Mouse (Mus musculus) CH12.LX (cell line): ENCODE results near the gene Dr1. TPM values are rescaled to one million over a fixed set of nuclear protein-coding genes. Genes with fewer than 3 reads are reported as not detected.
"Not testable (repeated sequence)": the region's sequence is repeated elsewhere in the genome, so short reads cannot be mapped to it uniquely, and the experiment has no call there.

Experiments
- DNase-seq: peaks from one replicate; pipeline ENCODE4 v3.0.0-alpha.2; 2013; ENCODE audit errors: extremely low read depth
- H3K27ac ChIP-seq: 2 replicates; pipeline ENCODE4 v1.5.1; 2012; ENCODE audit warnings: low read depth, mild to moderate bottlenecking, control low read depth, moderate library complexity; ENCODE audit not compliant: insufficient read depth
- H3K27me3 ChIP-seq: replicated peaks from 2 replicates; pipeline ENCODE3; 2012; ENCODE audit warnings: inconsistent platforms
- H3K36me3 ChIP-seq, 2 experiments: replicated peaks in 1 of 2; 2 replicates each; pipeline versions ENCODE3 to v1.6.1; 2012; ENCODE audit warnings: inconsistent platforms in 1 of 2, low read length in 1 of 2, mild to moderate bottlenecking in 1 of 2, mixed read lengths in 1 of 2, moderate library complexity in 1 of 2; ENCODE audit not compliant: control insufficient read depth in 1 of 2, insufficient read depth in 1 of 2
- H3K4me1 ChIP-seq, 2 experiments: 2 replicates each; pipeline ENCODE4 v1.6.1; 2012; ENCODE audit warnings: inconsistent platforms in 1 of 2, moderate library complexity in 1 of 2; ENCODE audit not compliant: insufficient read depth in 2 of 2, control insufficient read depth in 1 of 2
- H3K4me2 ChIP-seq: 2 replicates; pipeline ENCODE4 v1.6.1; 2012; ENCODE audit warnings: low read depth, mild to moderate bottlenecking, control low read depth; ENCODE audit not compliant: poor library complexity, insufficient read depth, severe bottlenecking
- H3K4me3 ChIP-seq, 3 experiments: fragments of 150-350 bp in 1 of 3; sonication (generic) in 1 of 3; replicated peaks in 1 of 3; 2 replicates each; pipeline versions ENCODE3 to v1.5.1; 2011 to 2012; ENCODE audit warnings: low read depth in 2 of 3, low read length in 2 of 3, mild to moderate bottlenecking in 2 of 3, moderate library complexity in 2 of 3, control low read depth in 1 of 3, improper control_type of control experiment in 1 of 3, inconsistent platforms in 1 of 3, mixed read lengths in 1 of 3; ENCODE audit not compliant: poor library complexity in 1 of 3
- H3K79me2 ChIP-seq: replicated peaks from 2 replicates; pipeline ENCODE4 v1.6.1; 2012; ENCODE audit warnings: mild to moderate bottlenecking, moderate library complexity; ENCODE audit not compliant: control insufficient read depth, poor library complexity, insufficient read depth, severe bottlenecking; ENCODE audit errors: extremely low read depth
- H3K9ac ChIP-seq: 2 replicates; pipeline ENCODE4 v1.6.1; 2012; ENCODE audit warnings: low read depth, mild to moderate bottlenecking, control low read depth, moderate library complexity; ENCODE audit not compliant: insufficient read depth
- H3K9me3 ChIP-seq: replicated peaks from 2 replicates; pipeline ENCODE3; 2012; ENCODE audit warnings: low read length, inconsistent platforms, mixed read lengths
- CHD2 ChIP-seq: IDR thresholded peaks from 2 replicates; pipeline ENCODE4 v1.6.1; 2011; ENCODE audit warnings: low read length, improper control_type of control experiment
- EP300 ChIP-seq: IDR thresholded peaks from 2 replicates; pipeline ENCODE4 v1.6.1; 2011; ENCODE audit warnings: low read length, improper control_type of control experiment
- IRF4 ChIP-seq: IDR thresholded peaks from 2 replicates; pipeline ENCODE4 v1.6.1; 2014; ENCODE audit warnings: low read depth, mild to moderate bottlenecking, inconsistent platforms, low read length, improper control_type of control experiment
- KAT2A ChIP-seq: IDR thresholded peaks from 2 replicates; pipeline ENCODE4 v1.6.1; 2012; ENCODE audit warnings: low read length, improper control_type of control experiment, inconsistent platforms; ENCODE audit not compliant: insufficient replicate concordance
- MAZ ChIP-seq: IDR thresholded peaks from 2 replicates; pipeline ENCODE4 v1.6.1; 2012; ENCODE audit warnings: low read depth, mild to moderate bottlenecking, inconsistent platforms, low read length, improper control_type of control experiment, moderate library complexity
- NELFE ChIP-seq: IDR thresholded peaks from 2 replicates; pipeline ENCODE4 v1.6.1; 2011; ENCODE audit warnings: low read depth, low read length, improper control_type of control experiment
- NRF1 ChIP-seq: IDR thresholded peaks from 2 replicates; pipeline ENCODE4 v1.6.1; 2014; ENCODE audit warnings: low read depth, mild to moderate bottlenecking, inconsistent platforms, low read length, improper control_type of control experiment, moderate library complexity
- POLR2A ChIP-seq: IDR thresholded peaks from 2 replicates; pipeline ENCODE4 v1.6.1; 2011; ENCODE audit warnings: low read depth, mild to moderate bottlenecking, improper control_type of control experiment, low read length
- POLR2AphosphoS2 ChIP-seq: IDR thresholded peaks from 2 replicates; pipeline ENCODE4 v1.6.1; 2011; ENCODE audit warnings: low read depth, low read length, improper control_type of control experiment
- SMC3 ChIP-seq: IDR thresholded peaks from 2 replicates; pipeline ENCODE4 v1.6.1; 2011; ENCODE audit warnings: low read depth, low read length, improper control_type of control experiment
- TBP ChIP-seq: conservative IDR thresholded peaks from 2 replicates; pipeline ENCODE4 v1.6.1; 2011; ENCODE audit warnings: low read depth, low read length, improper control_type of control experiment
- UBTF ChIP-seq: IDR thresholded peaks from 2 replicates; pipeline ENCODE4 v1.6.1; 2012; ENCODE audit warnings: low read depth, mild to moderate bottlenecking, inconsistent platforms, low read length, improper control_type of control experiment, moderate library complexity
- USF1 ChIP-seq: IDR thresholded peaks from 2 replicates; pipeline ENCODE4 v1.6.1; 2014; ENCODE audit warnings: low read depth, mild to moderate bottlenecking, inconsistent platforms, low read length, improper control_type of control experiment
- USF2 ChIP-seq: conservative IDR thresholded peaks from 2 replicates; pipeline ENCODE4 v1.6.1; 2011; ENCODE audit warnings: low read depth, low read length, improper control_type of control experiment
- dilution Hi-C: fragments of 300-500 bp; cut with MboI; formaldehyde crosslinking; loops from 2 replicates; pipeline ENCODE4 v1.14.3; 2020; ENCODE audit warnings: low sequenced_read_pairs; ENCODE audit not compliant: extremely low pct_unique_long_range_greater_than_20kb, extremely low pct_ligation_motif_present
- in situ Hi-C: fragments of 300-500 bp; cut with MboI; formaldehyde crosslinking; loops from 3 replicates; pipeline ENCODE4 v1.14.3; 2019; ENCODE audit warnings: low sequenced_read_pairs, low pct_ligation_motif_present, low pct_unique_long_range_greater_than_20kb, mixed read lengths
- polyA plus RNA-seq: library from polyadenylated mRNA; unstranded; fragments of >175 nt; gene quantifications from 2 replicates; pipeline ENCODE4 v1.2.1, GENCODE M21; 2012; ENCODE audit warnings: low read depth; ENCODE audit not compliant: insufficient read length
- total RNA-seq, 2 experiments: library from RNA; depleted of rRNA; stranded (reverse); fragments of 300-350 nt in 1 of 2; fragments of >200 nt in 1 of 2; gene quantifications; 2 replicates each; pipeline ENCODE4 v1.2.3; 2012 to 2014

The Dr1 gene
- total and polyA plus RNA-seq, 3 experiments = 18.2 to 57.3 (median 43.1) TPM

DNA sequence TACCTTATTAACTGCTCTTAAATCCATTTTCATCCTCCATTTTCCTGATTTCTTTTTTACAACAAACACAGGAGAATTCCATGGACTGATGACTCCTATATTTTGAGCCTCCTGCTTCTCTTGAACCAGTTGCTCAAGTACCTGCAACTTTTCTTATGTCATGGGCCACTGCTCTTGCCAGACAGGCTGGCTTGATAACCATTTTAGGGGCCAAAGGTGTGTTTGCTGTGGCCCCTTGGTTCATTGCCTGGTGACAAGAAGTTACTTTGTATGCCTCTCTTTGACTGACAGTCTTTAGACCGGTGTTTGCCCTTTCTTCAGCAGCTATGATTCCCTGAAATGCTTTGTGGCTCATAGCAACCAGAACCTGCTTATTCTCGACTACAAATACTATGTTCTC, 18.7 kb upstream of the Dr1 start:
- DNase-seq = no peak
- TF ChIP-seq USF2 (no peak), POLR2AphosphoS2 (no peak), KAT2A (no peak)
- TF ChIP-seq, all 38 proteins: peak for 0
- no peak overlapping the region for H3K4me2 ChIP-seq
- H3K27ac ChIP-seq = no peak overlapping the region
- no peak overlapping the region for H3K4me3 ChIP-seq
- no peaks in the 10 kb centered on the region for H3K79me2 ChIP-seq
- dilution Hi-C loops (no loop called here), in situ Hi-C loops (no loop called here)
- H3K4me1 ChIP-seq = peaks cover 2 to 14% of the 10 kb centered on the region in 2 experiments; a peak in 3 of 4 replicates
- H3K36me3 ChIP-seq = no peaks in the 10 kb centered on the region
- H3K9me3 ChIP-seq = no peaks in the 10 kb centered on the region
- H3K27me3 ChIP-seq = no peaks in the 10 kb centered on the region
- no peak overlapping the region for H3K9ac ChIP-seq

DNA sequence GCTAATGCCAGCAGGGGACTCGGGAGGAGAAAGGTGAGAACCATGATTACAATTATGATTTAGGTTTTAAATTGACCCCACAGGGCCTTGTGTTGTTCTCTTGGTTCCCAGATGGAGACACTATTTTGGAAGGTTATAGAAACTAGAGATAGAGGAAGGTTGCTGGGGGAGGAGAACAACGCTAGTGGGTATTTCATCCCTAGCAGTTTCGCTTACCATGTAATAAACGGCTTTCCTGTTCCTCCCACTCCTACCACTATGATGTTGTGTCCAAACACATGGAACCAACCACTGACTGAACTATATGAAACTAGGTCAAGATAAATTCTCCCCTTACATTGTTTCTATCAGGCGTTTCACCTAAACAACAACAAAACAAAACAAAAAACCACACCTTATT, 13.4 kb upstream of the Dr1 start:
- H3K4me1 ChIP-seq = no peaks in the 10 kb centered on the region
- no peak for DNase-seq
- H3K27ac ChIP-seq = no peak overlapping the region
- no peaks in the 10 kb centered on the region for H3K9me3 ChIP-seq
- H3K9ac ChIP-seq = no peak overlapping the region
- no peaks in the 10 kb centered on the region for H3K36me3 ChIP-seq
- no peaks in the 10 kb centered on the region for H3K27me3 ChIP-seq
- TF ChIP-seq UBTF = no peak
- TF ChIP-seq CHD2 = no peak
- no peak for TF ChIP-seq NRF1
- TF ChIP-seq POLR2A = no peak
- no peak for TF ChIP-seq NELFE
- no peak for TF ChIP-seq USF1
- no peak for TF ChIP-seq TBP
- TF ChIP-seq IRF4 = no peak
- TF ChIP-seq MAZ = no peak
- TF ChIP-seq EP300 = no peak
- no peak overlapping the region for H3K4me2 ChIP-seq
- in situ Hi-C loops = no loop called here
- H3K4me3 ChIP-seq = no peak overlapping the region
- dilution Hi-C loops = no loop called here
- H3K79me2 ChIP-seq = no peaks in the 10 kb centered on the region

DNA sequence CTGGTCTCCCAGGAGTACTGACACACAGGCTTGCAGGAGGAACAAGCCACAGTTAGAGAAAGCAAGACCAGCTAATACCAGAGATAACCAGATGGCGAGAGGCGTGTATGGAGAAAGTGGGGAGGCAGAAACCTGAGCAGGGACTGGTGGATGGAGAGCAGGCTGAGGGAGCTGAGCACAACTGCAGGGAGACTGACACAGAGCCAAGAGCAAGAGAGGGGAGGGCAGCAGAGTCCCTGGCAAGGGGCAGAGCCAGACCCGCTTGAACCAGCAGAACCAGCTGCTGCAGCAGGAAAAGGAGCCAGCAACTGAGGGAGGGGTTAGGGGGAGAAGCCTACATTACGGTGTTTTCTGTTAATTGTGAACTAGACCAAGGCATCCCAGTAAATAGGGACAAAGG, 6.0 kb upstream of the Dr1 start:
- DNase-seq = no peak
- Histone ChIP-seq H3K4me2 (no peak overlapping the region), H3K27me3 (no peaks in the 10 kb centered on the region), H3K9me3 (no peaks in the 10 kb centered on the region), H3K36me3 (no peaks in the 10 kb centered on the region), H3K9ac (no peak overlapping the region), H3K4me1 (peaks cover 0 to under 1% of the 10 kb centered on the region in 2 experiments; a peak in 1 of 4 replicates), H3K27ac (no peak overlapping the region), H3K79me2 (no peaks in the 10 kb centered on the region), H3K4me3 (no peak overlapping the region)
- in situ Hi-C loops (no loop called here), dilution Hi-C loops (no loop called here)
- TF ChIP-seq KAT2A (no peak), SMC3 (no peak)

DNA sequence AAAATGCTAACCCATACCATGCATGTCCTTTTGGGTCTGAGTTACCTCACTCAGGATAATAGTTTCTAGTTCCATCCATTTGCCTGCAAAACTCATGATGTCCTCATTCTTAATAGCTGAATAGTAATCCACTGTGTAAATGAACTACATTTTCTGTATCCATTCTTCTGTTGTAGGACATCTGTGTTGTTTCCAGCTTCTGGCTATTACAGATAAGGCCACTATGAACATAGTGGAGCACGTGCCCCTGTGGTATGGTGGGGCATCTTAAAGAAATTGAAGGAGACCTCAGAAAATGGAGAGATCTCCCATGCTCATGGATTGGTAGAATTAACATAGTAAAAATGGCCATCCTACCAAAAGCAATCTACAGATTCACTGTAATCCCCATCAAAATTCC, 4.9 kb upstream of the Dr1 start:
- H3K4me2 ChIP-seq, H3K9me3 ChIP-seq, H3K27ac ChIP-seq, H3K36me3 ChIP-seq, H3K9ac ChIP-seq, dilution Hi-C loops, H3K79me2 ChIP-seq, H3K27me3 ChIP-seq, H3K4me1 ChIP-seq, in situ Hi-C loops, DNase-seq, H3K4me3 ChIP-seq: not testable (repeated sequence)
